ENCODE assay signal across 9 mouse cellular contexts in genomic region chrX:73654177-73654576, GRCm38 (mm10). TPM values are rescaled to one million over a fixed set of nuclear protein-coding genes. Genes with fewer than 3 reads are reported as not detected.
DNase-seq lines count a peak whose midpoint lies in the region; ATAC-seq and TF ChIP-seq lines count a peak whose summit lies in the region.
"Had no signal": no experiment of that assay in that cellular context is flagged by ENCODE, and none has a peak within 500 bp of the region (broad histone marks: within the 10 kb centered on the region; RNA-seq: fewer than 3 reads in every experiment).

No protein-coding gene starts in this region.

- TF ChIP-seq CTCF in liver, adult 2 months (IDR thresholded peaks at IDR 0.05; ENCODE audit: low read depth, low read length): peak; percentile 96

- no peaks in the 10 kb centered on the region for H3K79me2 ChIP-seq in liver, adult 2 months (ENCODE audit: control insufficient read depth, insufficient read depth, low read length)

- H3K9me3 ChIP-seq in forebrain, embryonic 11.5 days (ENCODE audit: control insufficient read depth, low read length): no peaks in the 10 kb centered on the region
- H3K9me3 ChIP-seq: limb, embryonic 13.5 days had no signal

- no peaks in the 10 kb centered on the region for H3K36me3 ChIP-seq in forebrain, embryonic 11.5 days (ENCODE audit: control insufficient read depth, insufficient read depth, low read length)
- no peaks in the 10 kb centered on the region for H3K36me3 ChIP-seq in liver, adult 2 months (ENCODE audit: control insufficient read depth, insufficient read depth, low read length)
- H3K36me3 ChIP-seq: limb, embryonic 13.5 days had no signal

- peak; percentile 49; the same call in 1 of the 2 replicates for ATAC-seq in forebrain, embryonic 11.5 days (replicated peaks; ENCODE audit: low FRiP score)
- ATAC-seq in monocyte, adult 5-6 weeks (replicated peaks; ENCODE audit: insufficient number of reproducible peaks, low FRiP score, low TSS enrichment, poor library complexity, severe bottlenecking): peak; percentile 59; the same call in 1 of the 2 replicates

- no peak overlapping the region for H3K4me2 ChIP-seq in forebrain, embryonic 11.5 days (ENCODE audit: low read depth, low read length, severe bottlenecking)
- H3K4me2 ChIP-seq: limb, embryonic 13.5 days had no signal

- no peaks in the 10 kb centered on the region for H3K4me1 ChIP-seq in forebrain, embryonic 11.5 days (replicated peaks; ENCODE audit: control insufficient read depth, insufficient read depth, low read length)
- no peaks in the 10 kb centered on the region for H3K4me1 ChIP-seq in liver, adult 2 months (ENCODE audit: control insufficient read depth, insufficient read depth, low read length)

- DNase-seq in ovary, postnatal 36 days (ENCODE audit: low spot score): peak; percentile 31
- no peak for DNase-seq in ovary, adult 18-20 months (ENCODE audit: low spot score)
- peak; percentile 60 for DNase-seq in c-Kit-positive CD71-negative TER-119-negative erythroid progenitor cells, embryonic 14.5 days (ENCODE audit: low read depth)
- peak; percentile 78 for DNase-seq in forebrain, embryonic 11.5 days (ENCODE audit: low spot score)
- DNase-seq in hindlimb bud, embryonic 11.5 days (ENCODE audit: extremely low spot score, low read depth, low spot score): peak; percentile 24
- peak; percentile 54 for DNase-seq in liver, adult 2 months (ENCODE audit: extremely low read depth, low read depth, low spot score)
- DNase-seq in thymus, postnatal 14 days: peak; percentile 78

- WGBS in forebrain, embryonic 11.5 days: 11% methylated on average over 6 of the region's 6 CpGs
- WGBS in liver, adult 2 months: 11% methylated on average over 6 of the region's 6 CpGs

- TF ChIP-seq POLR2A in liver, adult 2 months (IDR thresholded peaks at IDR 0.05; ENCODE audit: extremely low read depth, insufficient read depth, low read length): no peak

- no peaks in the 10 kb centered on the region for H3K27me3 ChIP-seq in forebrain, embryonic 11.5 days (ENCODE audit: control insufficient read depth, insufficient read depth, low read length)
- no peaks in the 10 kb centered on the region for H3K27me3 ChIP-seq in liver, adult 2 months (ENCODE audit: control insufficient read depth, insufficient read depth, low read length)

- no peak overlapping the region for H3K4me3 ChIP-seq in forebrain, embryonic 11.5 days (ENCODE audit: low read depth, low read length)
- no peak overlapping the region for H3K4me3 ChIP-seq in liver, adult 2 months (ENCODE audit: insufficient read depth, low read depth, low read length)
- H3K4me3 ChIP-seq: limb, embryonic 13.5 days had no signal

- no peak overlapping the region for H3K9ac ChIP-seq in forebrain, embryonic 11.5 days (ENCODE audit: low read length)
- H3K9ac ChIP-seq in liver, adult 2 months (ENCODE audit: low read depth, low read length): no peak overlapping the region
- H3K9ac ChIP-seq: limb, embryonic 13.5 days had no signal

- no peak overlapping the region for H3K27ac ChIP-seq in forebrain, embryonic 11.5 days (ENCODE audit: low read depth, low read length)
- H3K27ac ChIP-seq in liver, adult 2 months (replicated peaks; ENCODE audit: insufficient read depth, low read depth, low read length): no peak overlapping the region
- H3K27ac ChIP-seq: limb, embryonic 13.5 days had no signal

RNA-seq across cellular contexts. Expression of gene Pnck, which starts 5.7 kb away (rescaled TPM):
- polyA plus RNA-seq in forebrain, embryonic 11.5 days (2014; fragmentation: Nextera tagmentation; extraction: Ambion mirVana): 11.1 and 17.4 TPM in 2 replicates
- not detected in 2 replicates for total RNA-seq in liver, adult 2 months (2014; rRNA removed)
- polyA plus RNA-seq in liver, adult 2 months (2012; rRNA removed): 0.07 TPM in 1 of 2 replicates, not detected in the other
- total RNA-seq in monocyte, adult 5-6 weeks (2017): 0.97 TPM in 1 of 3 replicates, not detected in the others

RNA-seq across cellular contexts. Expression of gene Dusp9, which starts 15.0 kb away (rescaled TPM):
- 4.5 and 5.5 TPM in 2 replicates for polyA plus RNA-seq in forebrain, embryonic 11.5 days (2014; fragmentation: Nextera tagmentation; extraction: Ambion mirVana)
- 0.07 TPM in 1 of 2 replicates, not detected in the other for total RNA-seq in liver, adult 2 months (2014; rRNA removed)
- 0.04 TPM in 1 of 2 replicates, not detected in the other for polyA plus RNA-seq in liver, adult 2 months (2012; rRNA removed)
- total RNA-seq in monocyte, adult 5-6 weeks (2017): not detected in 3 replicates

RNA-seq across cellular contexts. Expression of gene Slc6a8, which starts 18.8 kb away (rescaled TPM):
- 7.5 and 9.0 TPM in 2 replicates for polyA plus RNA-seq in forebrain, embryonic 11.5 days (2014; fragmentation: Nextera tagmentation; extraction: Ambion mirVana)
- 1.0 and 2.6 TPM in 2 replicates for total RNA-seq in liver, adult 2 months (2014; rRNA removed)
- polyA plus RNA-seq in liver, adult 2 months (2012; rRNA removed): 2.3 and 5.2 TPM in 2 replicates
- total RNA-seq in monocyte, adult 5-6 weeks (2017): 0.49 TPM in 1 of 3 replicates, not detected in the others
